Mouse (Mus musculus) stomach, postnatal 0 days (tissue): ENCODE data around the gene Dupd1. TPM values are rescaled to one million over a fixed set of nuclear protein-coding genes. Genes with fewer than 3 reads are reported as not detected.

ENCODE experiments used
- ATAC-seq: fragments of 200-750 bp; cut with Nextera tagmentation; 2 replicates; pipeline ENCODE4 v1.8.0; 2017; ENCODE audit not compliant: low FRiP score, low TSS enrichment
- DNase-seq: peaks from one replicate; pipeline ENCODE4 v3.0.0-alpha.2; 2016; ENCODE audit warnings: low spot score
- H3K27ac ChIP-seq: fragments of 300-500 bp; sonication (generic); replicated peaks from 2 replicates; pipeline ENCODE4 v1.5.1; 2014; ENCODE audit warnings: mild to moderate bottlenecking, control low read depth
- H3K27me3 ChIP-seq: fragments of 300-500 bp; sonication (generic); 2 replicates; pipeline ENCODE4 v1.6.1; 2014; ENCODE audit warnings: low read length; ENCODE audit not compliant: control insufficient read depth, insufficient read depth
- H3K36me3 ChIP-seq: fragments of 300-500 bp; sonication (generic); 2 replicates; pipeline ENCODE4 v1.6.1; 2014; ENCODE audit warnings: low read length, mixed read lengths; ENCODE audit not compliant: control insufficient read depth, insufficient read depth
- H3K4me1 ChIP-seq: fragments of 300-500 bp; sonication (generic); replicated peaks from 2 replicates; pipeline ENCODE4 v1.6.1; 2014; ENCODE audit warnings: antibody characterized with exemption; ENCODE audit not compliant: control insufficient read depth, insufficient read depth
- H3K4me2 ChIP-seq: fragments of 300-500 bp; sonication (generic); replicated peaks from 2 replicates; pipeline ENCODE4 v1.6.1; 2014; ENCODE audit warnings: low read depth, mild to moderate bottlenecking, control low read depth, moderate library complexity
- H3K4me3 ChIP-seq: fragments of 300-500 bp; sonication (generic); 2 replicates; pipeline ENCODE4 v1.5.1; 2014; ENCODE audit warnings: low read depth, low read length, control low read depth
- H3K9ac ChIP-seq: fragments of 300-500 bp; sonication (generic); 2 replicates; pipeline ENCODE4 v1.6.1; 2014; ENCODE audit warnings: mild to moderate bottlenecking, low read length, control low read depth, mixed read lengths
- H3K9me3 ChIP-seq: fragments of 300-500 bp; sonication (generic); 2 replicates; pipeline ENCODE4 v1.6.1; 2016; ENCODE audit warnings: low read length; ENCODE audit not compliant: control insufficient read depth
- CTCF ChIP-seq: IDR thresholded peaks from 2 replicates; pipeline ENCODE4 v1.5.1; 2016; ENCODE audit warnings: antibody characterized with exemption, low read depth, mild to moderate bottlenecking, moderate library complexity
- EP300 ChIP-seq: optimal IDR thresholded peaks from 2 replicates; pipeline ENCODE3; 2016; ENCODE audit warnings: antibody characterized with exemption
- WGBS: fragments of 180-500 bp; shearing (Covaris S2); extraction: QIAGEN DNeasy Blood & Tissue Kit; methylation state at CpG from one replicate; pipeline ENCODE4 v1.1.7; 2014; 5-methylcytosine and 5-hydroxymethylcytosine counted together
- polyA plus RNA-seq: library from polyadenylated mRNA; unstranded; fragments of >200 nt; fragmentation: Nextera tagmentation; extraction: Ambion mirVana; gene quantifications from 2 replicates; pipeline ENCODE4 v1.2.1, GENCODE M21; 2015

The Dupd1 gene
- polyA plus RNA-seq, 1 experiment from 2014 or later: not detected

DNA sequence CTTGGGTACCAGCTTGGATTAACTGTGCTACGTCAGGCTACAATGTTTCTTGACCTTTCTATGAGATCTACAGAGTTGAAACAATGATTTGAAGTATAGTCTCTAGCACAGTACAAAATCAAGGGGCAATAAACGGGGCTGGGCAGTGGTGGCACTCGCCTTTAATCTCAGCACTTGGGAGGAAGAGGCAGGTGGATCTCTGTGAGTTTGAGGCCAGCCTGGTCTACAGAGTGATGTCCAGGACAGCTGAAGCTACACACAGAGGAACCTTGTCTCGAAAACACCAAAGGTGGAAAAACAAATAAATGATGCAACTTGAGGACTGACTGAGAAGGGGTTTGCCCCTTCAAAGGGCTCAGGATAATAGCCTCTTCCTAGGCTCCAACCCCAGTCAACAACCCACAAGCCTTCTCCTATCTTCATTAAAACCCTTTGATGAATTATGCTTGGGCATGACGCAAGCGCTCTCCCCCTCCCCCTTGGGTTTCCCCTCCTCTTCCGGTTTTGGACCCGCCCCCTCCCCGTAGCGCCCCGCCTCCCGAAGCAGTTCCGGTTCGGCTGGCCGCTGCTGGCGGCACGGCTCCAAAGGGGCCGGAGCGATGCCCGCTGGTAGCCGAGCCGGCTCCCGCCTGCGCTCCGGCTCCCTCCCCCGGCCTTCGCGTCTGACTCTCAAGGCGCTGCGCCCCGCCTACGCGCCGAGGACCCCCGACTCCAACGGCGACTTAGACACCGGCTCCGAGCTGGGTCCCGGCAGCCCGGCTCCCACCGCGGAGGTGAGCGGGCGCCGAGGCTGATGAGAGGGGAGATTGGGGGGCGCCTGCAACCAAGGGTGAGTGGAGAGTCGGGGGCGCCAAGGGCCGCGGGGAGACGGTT is 35.9 kb upstream of the Dupd1 start, which contains the start of gene Samd8:
Gene Samd8, plus strand, starts transcription at position 524 of the 873 bp plus-strand sequence.
- Histone ChIP-seq H3K27ac (peak within 1 kb of the TSS; percentile 93), H3K4me1 (no peaks in the 10 kb centered on the region), H3K9me3 (no peaks in the 10 kb centered on the region), H3K36me3 (no peaks in the 10 kb centered on the region), H3K4me3 (peak within 1 kb of the TSS; percentile 99), H3K27me3 (no peaks in the 10 kb centered on the region), H3K9ac (peak within 1 kb of the TSS; percentile 94), H3K4me2 (peak within 1 kb of the TSS; percentile 72)
- peak; percentile 92 for DNase-seq
- 0 out of 2 replicates have a peak, but pooled peaks have one; percentile 1 for TF ChIP-seq CTCF
- no peak for TF ChIP-seq EP300
- ATAC-seq: peak; percentile 85
- 7% methylated on average over 49 of the region's 52 CpGs for WGBS

DNA sequence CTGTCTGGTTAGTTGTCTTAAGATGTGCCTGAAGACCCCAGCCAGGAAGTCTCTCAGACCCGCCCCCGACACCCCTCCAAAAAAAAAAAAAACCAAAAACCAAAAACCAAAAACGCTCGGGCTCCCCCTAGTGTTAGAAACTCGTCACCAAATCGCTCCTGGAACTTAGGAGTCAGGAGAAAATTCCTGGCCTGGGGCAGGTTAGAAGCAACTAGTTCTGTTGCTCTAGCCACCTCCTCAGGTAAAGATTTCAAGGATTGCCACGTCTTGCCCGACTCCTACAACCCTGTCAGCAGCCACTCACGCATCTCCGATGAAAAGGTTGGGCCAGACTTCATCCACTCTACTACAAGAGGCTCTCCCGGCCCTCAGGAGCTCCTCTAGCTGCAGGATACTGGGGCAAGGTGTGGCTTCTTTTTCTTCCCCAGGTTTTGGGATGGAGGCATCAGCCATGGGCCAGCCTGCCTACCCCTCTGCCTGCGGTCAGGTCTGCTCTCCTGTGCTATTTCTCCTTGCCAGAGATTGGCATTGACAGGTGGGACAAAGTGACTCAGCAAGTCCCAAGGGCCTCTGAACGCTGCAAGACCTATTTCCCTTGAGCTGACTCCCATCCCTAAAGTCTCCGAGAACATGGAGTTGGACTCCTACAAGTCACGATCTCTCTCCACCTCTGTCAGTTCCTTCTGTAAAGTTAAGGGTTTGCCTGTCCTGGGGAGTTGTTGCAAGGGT is 33.9 kb upstream of the Dupd1 start:
- Histone ChIP-seq H3K4me3 (no peak overlapping the region), H3K4me1 (no peaks in the 10 kb centered on the region), H3K27ac (peak overlapping the region; percentile 49; the same call in 1 of the 2 replicates), H3K9me3 (no peaks in the 10 kb centered on the region), H3K4me2 (no peak overlapping the region), H3K27me3 (no peaks in the 10 kb centered on the region), H3K36me3 (no peaks in the 10 kb centered on the region), H3K9ac (no peak overlapping the region)
- TF ChIP-seq CTCF (peak; percentile 75), EP300 (no peak)
- DNase-seq (peak; percentile 49), ATAC-seq (no peak)
- 38% methylated on average over 15 of the region's 15 CpGs for WGBS

DNA sequence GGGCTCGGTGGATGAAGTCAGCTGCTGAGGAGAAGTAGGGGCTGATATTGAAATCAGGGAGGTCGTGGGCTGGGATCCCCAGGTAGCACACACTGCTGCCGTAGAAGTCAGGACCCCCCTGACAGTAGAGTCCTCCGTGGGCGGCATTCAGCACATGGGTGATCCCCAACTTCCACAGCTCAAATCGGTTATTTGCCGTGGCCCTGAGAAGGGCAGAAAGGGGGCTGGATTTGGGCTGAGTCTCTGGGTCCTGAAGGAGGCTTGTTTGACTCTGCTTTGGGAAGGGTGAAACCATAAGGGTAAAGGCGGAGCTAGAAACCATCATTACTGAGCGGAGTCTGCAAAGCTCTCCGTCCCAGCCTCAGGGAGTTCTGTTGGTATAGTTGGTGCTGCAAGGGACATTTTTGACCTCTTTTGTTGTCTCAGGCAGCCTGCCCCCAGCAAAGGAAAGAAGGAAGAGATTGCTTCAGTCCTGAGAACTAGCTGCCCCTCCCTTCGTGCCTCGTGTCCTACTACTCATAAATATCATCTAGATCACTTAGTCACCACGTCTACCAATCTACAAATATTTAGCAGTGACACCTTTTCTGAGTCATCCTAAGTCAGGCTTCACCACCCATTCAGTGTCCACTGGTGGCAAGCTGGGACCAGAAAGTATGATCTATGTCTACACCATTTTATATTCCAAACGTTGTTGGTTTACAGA is 33.2 kb upstream of the Dupd1 start:
- H3K27me3 ChIP-seq: no peaks in the 10 kb centered on the region
- no peak overlapping the region for H3K4me2 ChIP-seq
- DNase-seq (peak; percentile 39), ATAC-seq (peak; percentile 53)
- 63% methylated on average over 14 of the region's 14 CpGs for WGBS
- H3K9ac ChIP-seq: no peak overlapping the region
- no peaks in the 10 kb centered on the region for H3K4me1 ChIP-seq
- TF ChIP-seq EP300: no peak
- peak overlapping the region; percentile 45 for H3K27ac ChIP-seq
- H3K4me3 ChIP-seq: no peak overlapping the region
- H3K36me3 ChIP-seq: no peaks in the 10 kb centered on the region
- no peaks in the 10 kb centered on the region for H3K9me3 ChIP-seq

DNA sequence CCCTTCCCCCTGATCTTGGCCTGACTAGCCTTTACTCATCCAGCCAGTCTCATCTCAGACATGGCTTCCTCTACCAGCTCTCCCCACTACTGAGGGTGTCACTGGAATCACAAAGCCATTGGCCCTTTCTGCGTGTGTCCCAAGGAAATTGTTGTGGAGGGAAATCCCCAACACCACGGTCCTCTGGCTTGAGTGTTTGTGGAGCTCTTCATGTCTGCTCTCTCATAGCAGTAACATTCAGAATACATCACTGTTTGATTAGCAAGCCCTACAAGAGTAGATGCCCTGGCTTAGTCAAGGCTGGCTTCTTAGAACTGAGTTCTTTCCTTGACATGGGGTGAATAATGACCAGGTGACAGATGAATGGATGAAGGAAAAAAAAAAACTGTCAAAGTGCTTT is 32.5 kb upstream of the Dupd1 start:
- no peak for ATAC-seq
- Histone ChIP-seq H3K9ac (no peak overlapping the region), H3K27me3 (no peaks in the 10 kb centered on the region), H3K36me3 (no peaks in the 10 kb centered on the region), H3K4me1 (no peaks in the 10 kb centered on the region), H3K4me2 (no peak overlapping the region), H3K27ac (no peak overlapping the region), H3K4me3 (no peak overlapping the region), H3K9me3 (no peaks in the 10 kb centered on the region)
- 70% methylated on average over 2 of the region's 2 CpGs for WGBS
- DNase-seq: peak; percentile 12
- TF ChIP-seq EP300: no peak
- no peak for TF ChIP-seq CTCF

DNA sequence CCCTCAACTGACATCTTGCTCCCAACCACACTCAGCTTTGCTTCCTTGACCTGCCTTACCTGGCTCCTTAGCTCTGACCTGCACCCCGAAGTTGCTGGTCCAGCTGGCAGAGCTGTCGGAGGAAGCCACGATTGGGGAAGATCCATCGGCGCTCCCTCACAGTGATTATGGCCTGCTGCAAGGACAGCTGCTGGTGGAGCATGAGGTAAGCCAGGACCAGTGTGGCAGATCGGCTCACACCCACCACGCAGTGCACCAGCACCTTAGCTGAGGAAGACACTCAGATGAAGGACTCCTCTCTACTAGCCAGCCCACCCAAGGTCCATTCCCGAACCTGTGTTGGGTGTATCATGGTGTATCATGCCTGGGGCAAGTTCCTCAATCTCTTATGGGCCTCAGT is 31.9 kb upstream of the Dupd1 start:
- Histone ChIP-seq H3K4me3 (no peak overlapping the region), H3K4me2 (no peak overlapping the region), H3K4me1 (no peaks in the 10 kb centered on the region), H3K27me3 (no peaks in the 10 kb centered on the region), H3K9me3 (no peaks in the 10 kb centered on the region), H3K36me3 (no peaks in the 10 kb centered on the region), H3K27ac (no peak overlapping the region), H3K9ac (no peak overlapping the region)
- 90% methylated on average over 8 of the region's 8 CpGs for WGBS
- ATAC-seq (no peak), DNase-seq (no peak)
- no peak for TF ChIP-seq EP300
- no peak for TF ChIP-seq CTCF
